Mouse (Mus musculus): ENCODE measurements around the gene Slc47a2. TPM values are rescaled to one million over a fixed set of nuclear protein-coding genes. Genes with fewer than 3 reads are reported as not detected.
"Not testable (repeated sequence)": the region's sequence is repeated elsewhere in the genome, so short reads cannot be mapped to it uniquely, and the experiment has no call there.

The Slc47a2 gene
- polyA plus RNA-seq, 1 experiment from 2014 or later: not detected

GRCm38 (mm10) chr11:61319233-61319922, 23.3 kb downstream of the Slc47a2 start:
- 49% methylated on average over 12 of the region's 12 CpGs for WGBS
- H3K36me3 ChIP-seq (ENCODE audit: control insufficient read depth, insufficient read depth, low read length): no peaks in the 10 kb centered on the region
- 0 out of 2 replicates have a peak overlapping the region, but pooled peaks have one; percentile 12 for H3K4me2 ChIP-seq (ENCODE audit: low read depth, low read length)
- H3K27ac ChIP-seq (ENCODE audit: low read length): 0 out of 2 replicates have a peak overlapping the region, but pooled peaks have one; percentile 13
- no peaks in the 10 kb centered on the region for H3K27me3 ChIP-seq (replicated peaks; ENCODE audit: control insufficient read depth, insufficient read depth, low read length)
- no peaks in the 10 kb centered on the region for H3K9me3 ChIP-seq (ENCODE audit: control insufficient read depth, low read length)
- H3K9ac ChIP-seq (ENCODE audit: low read depth, low read length): no peak overlapping the region
- ATAC-seq: peak; percentile 64
- no peak overlapping the region for H3K4me3 ChIP-seq (ENCODE audit: low read length)
- 0 out of 2 replicates have a peak, but pooled peaks cover 4% of the 10 kb centered on the region for H3K4me1 ChIP-seq (ENCODE audit: control insufficient read depth, insufficient read depth, low read length)

- Histone ChIP-seq H3K9me3 (ENCODE audit: control insufficient read depth, low read length) (no peaks in the 10 kb centered on the region), H3K4me2 (ENCODE audit: low read depth, low read length) (no peak overlapping the region), H3K27ac (ENCODE audit: low read length) (no peak overlapping the region), H3K4me1 (ENCODE audit: control insufficient read depth, insufficient read depth, low read length) (0 out of 2 replicates have a peak, but pooled peaks cover 4% of the 10 kb centered on the region), H3K27me3 (replicated peaks; ENCODE audit: control insufficient read depth, insufficient read depth, low read length) (no peaks in the 10 kb centered on the region), H3K36me3 (ENCODE audit: control insufficient read depth, insufficient read depth, low read length) (no peaks in the 10 kb centered on the region), H3K4me3 (ENCODE audit: low read length) (no peak overlapping the region), H3K9ac (ENCODE audit: low read depth, low read length) (no peak overlapping the region)
- ATAC-seq: no peak
- 37% methylated on average over 2 of the region's 2 CpGs for WGBS
Measured at GRCm38 (mm10) chr11:61316864-61317263, 25.8 kb downstream of the Slc47a2 start.

GRCm38 (mm10) chr11:61310321-61310720, 32.3 kb downstream of the Slc47a2 start:
- WGBS: 55% methylated on average over 7 of the region's 7 CpGs
- Histone ChIP-seq H3K9ac (ENCODE audit: low read depth, low read length) (no peak overlapping the region), H3K27me3 (replicated peaks; ENCODE audit: control insufficient read depth, insufficient read depth, low read length) (no peaks in the 10 kb centered on the region), H3K9me3 (ENCODE audit: control insufficient read depth, low read length) (peaks cover 5% of the 10 kb centered on the region; the same call in 1 of the 2 replicates), H3K4me3 (ENCODE audit: low read length) (no peak overlapping the region), H3K27ac (ENCODE audit: low read length) (no peak overlapping the region), H3K4me2 (ENCODE audit: low read depth, low read length) (no peak overlapping the region), H3K36me3 (ENCODE audit: control insufficient read depth, insufficient read depth, low read length) (no peaks in the 10 kb centered on the region), H3K4me1 (ENCODE audit: control insufficient read depth, insufficient read depth, low read length) (no peaks in the 10 kb centered on the region)
- ATAC-seq: no peak

- no peak overlapping the region for H3K4me3 ChIP-seq (ENCODE audit: low read length)
- no peak overlapping the region for H3K4me2 ChIP-seq (ENCODE audit: low read depth, low read length)
- H3K9me3 ChIP-seq (ENCODE audit: control insufficient read depth, low read length): peaks cover 8% of the 10 kb centered on the region; the same call in 1 of the 2 replicates
- no peak overlapping the region for H3K27ac ChIP-seq (ENCODE audit: low read length)
- 67% methylated on average over 12 of the region's 12 CpGs for WGBS
- no peak for ATAC-seq
- H3K27me3 ChIP-seq (replicated peaks; ENCODE audit: control insufficient read depth, insufficient read depth, low read length): no peaks in the 10 kb centered on the region
- H3K9ac ChIP-seq (ENCODE audit: low read depth, low read length): no peak overlapping the region
- H3K4me1 ChIP-seq (ENCODE audit: control insufficient read depth, insufficient read depth, low read length): no peaks in the 10 kb centered on the region
- no peaks in the 10 kb centered on the region for H3K36me3 ChIP-seq (ENCODE audit: control insufficient read depth, insufficient read depth, low read length)
Measured at GRCm38 (mm10) chr11:61309831-61310230, 32.8 kb downstream of the Slc47a2 start.

GRCm38 (mm10) chr11:61307795-61308194, 34.9 kb downstream of the Slc47a2 start:
- 46% methylated on average over 7 of the region's 7 CpGs for WGBS
- Histone ChIP-seq H3K9me3 (ENCODE audit: control insufficient read depth, low read length) (peaks cover 8% of the 10 kb centered on the region; the same call in 1 of the 2 replicates), H3K4me2 (ENCODE audit: low read depth, low read length) (no peak overlapping the region), H3K4me1 (ENCODE audit: control insufficient read depth, insufficient read depth, low read length) (no peaks in the 10 kb centered on the region), H3K36me3 (ENCODE audit: control insufficient read depth, insufficient read depth, low read length) (no peaks in the 10 kb centered on the region), H3K4me3 (ENCODE audit: low read length) (no peak overlapping the region), H3K9ac (ENCODE audit: low read depth, low read length) (no peak overlapping the region), H3K27me3 (replicated peaks; ENCODE audit: control insufficient read depth, insufficient read depth, low read length) (no peaks in the 10 kb centered on the region), H3K27ac (ENCODE audit: low read length) (no peak overlapping the region)
- no peak for ATAC-seq

- no peak overlapping the region for H3K27ac ChIP-seq (ENCODE audit: low read length)
- H3K36me3 ChIP-seq (ENCODE audit: control insufficient read depth, insufficient read depth, low read length): no peaks in the 10 kb centered on the region
- H3K27me3 ChIP-seq (replicated peaks; ENCODE audit: control insufficient read depth, insufficient read depth, low read length): no peaks in the 10 kb centered on the region
- no peak overlapping the region for H3K4me3 ChIP-seq (ENCODE audit: low read length)
- H3K9ac ChIP-seq (ENCODE audit: low read depth, low read length): no peak overlapping the region
- ATAC-seq: no peak
- WGBS: 83% methylated on average over 4 of the region's 4 CpGs
- peaks cover 8% of the 10 kb centered on the region; the same call in 1 of the 2 replicates for H3K9me3 ChIP-seq (ENCODE audit: control insufficient read depth, low read length)
- H3K4me2 ChIP-seq (ENCODE audit: low read depth, low read length): no peak overlapping the region
- H3K4me1 ChIP-seq (ENCODE audit: control insufficient read depth, insufficient read depth, low read length): peaks cover 2% of the 10 kb centered on the region; the same call in 1 of the 2 replicates
Measured at GRCm38 (mm10) chr11:61305377-61305776, 37.3 kb downstream of the Slc47a2 start.

GRCm38 (mm10) chr11:61304535-61304934, 38.1 kb downstream of the Slc47a2 start:
- WGBS: 92% methylated on average over 6 of the region's 10 CpGs
- ATAC-seq; H3K27me3 ChIP-seq (replicated peaks; ENCODE audit: control insufficient read depth, insufficient read depth, low read length); H3K36me3 ChIP-seq (ENCODE audit: control insufficient read depth, insufficient read depth, low read length); H3K4me2 ChIP-seq (ENCODE audit: low read depth, low read length); H3K9ac ChIP-seq (ENCODE audit: low read depth, low read length); H3K4me3 ChIP-seq (ENCODE audit: low read length); H3K27ac ChIP-seq (ENCODE audit: low read length); H3K9me3 ChIP-seq (ENCODE audit: control insufficient read depth, low read length); H3K4me1 ChIP-seq (ENCODE audit: control insufficient read depth, insufficient read depth, low read length): not testable (repeated sequence)

- Histone ChIP-seq H3K4me1 (ENCODE audit: control insufficient read depth, insufficient read depth, low read length) (peaks cover 5% of the 10 kb centered on the region; the same call in 1 of the 2 replicates), H3K4me2 (ENCODE audit: low read depth, low read length) (peak overlapping the region; percentile 11; the same call in 1 of the 2 replicates), H3K9me3 (ENCODE audit: control insufficient read depth, low read length) (peaks cover 8% of the 10 kb centered on the region; the same call in 1 of the 2 replicates), H3K9ac (ENCODE audit: low read depth, low read length) (peak overlapping the region; percentile 12; the same call in 1 of the 2 replicates), H3K27ac (ENCODE audit: low read length) (no peak overlapping the region), H3K36me3 (ENCODE audit: control insufficient read depth, insufficient read depth, low read length) (no peaks in the 10 kb centered on the region), H3K27me3 (replicated peaks; ENCODE audit: control insufficient read depth, insufficient read depth, low read length) (no peaks in the 10 kb centered on the region), H3K4me3 (ENCODE audit: low read length) (peak overlapping the region; percentile 0; the same call in 1 of the 2 replicates)
- peak; percentile 85 for ATAC-seq
- 27% methylated on average over 12 of the region's 16 CpGs for WGBS
Measured at GRCm38 (mm10) chr11:61300716-61301392, 41.8 kb downstream of the Slc47a2 start.

GRCm38 (mm10) chr11:61300205-61300604, 42.5 kb downstream of the Slc47a2 start:
- peak; percentile 74; the same call in 1 of the 2 replicates for ATAC-seq
- Histone ChIP-seq H3K27me3 (replicated peaks; ENCODE audit: control insufficient read depth, insufficient read depth, low read length) (no peaks in the 10 kb centered on the region), H3K4me2 (ENCODE audit: low read depth, low read length) (no peak overlapping the region), H3K36me3 (ENCODE audit: control insufficient read depth, insufficient read depth, low read length) (no peaks in the 10 kb centered on the region), H3K4me1 (ENCODE audit: control insufficient read depth, insufficient read depth, low read length) (peaks cover 5% of the 10 kb centered on the region; the same call in 1 of the 2 replicates), H3K27ac (ENCODE audit: low read length) (no peak overlapping the region), H3K9ac (ENCODE audit: low read depth, low read length) (no peak overlapping the region), H3K4me3 (ENCODE audit: low read length) (no peak overlapping the region), H3K9me3 (ENCODE audit: control insufficient read depth, low read length) (peaks cover 4% of the 10 kb centered on the region; the same call in 1 of the 2 replicates)
- 46% methylated on average over 3 of the region's 3 CpGs for WGBS

Data from intestine, embryonic 16.5 days (tissue).